Mouse (Mus musculus) mouse trophoblast stem cell (cell line): ENCODE data around the gene Sirpb1b.
"Not testable (repeated sequence)": the region's sequence is repeated elsewhere in the genome, so short reads cannot be mapped to it uniquely, and the experiment has no call there.

Experiments used
- in situ Hi-C, 2 experiments: fragments of 300-500 bp; cut with MseI, MboI; formaldehyde crosslinking; loops; 2 replicates in 1 of 2; 3 replicates in 1 of 2; pipeline ENCODE4 v1.15.1; 2025

Gene Sirpb1b

GRCm38 (mm10) chr3:15574887-15575286, at the start of gene Sirpb1b:
Sirpb1b (minus strand) TSS chr3:15575065.
- in situ Hi-C loops: not testable (repeated sequence)

GRCm38 (mm10) chr3:15590377-15591117, 15.7 kb upstream of the Sirpb1b start:
- in situ Hi-C loops: not testable (repeated sequence)

GRCm38 (mm10) chr3:15586665-15587064, 11.8 kb upstream of the Sirpb1b start:
- in situ Hi-C loops: not testable (repeated sequence)

DNA sequence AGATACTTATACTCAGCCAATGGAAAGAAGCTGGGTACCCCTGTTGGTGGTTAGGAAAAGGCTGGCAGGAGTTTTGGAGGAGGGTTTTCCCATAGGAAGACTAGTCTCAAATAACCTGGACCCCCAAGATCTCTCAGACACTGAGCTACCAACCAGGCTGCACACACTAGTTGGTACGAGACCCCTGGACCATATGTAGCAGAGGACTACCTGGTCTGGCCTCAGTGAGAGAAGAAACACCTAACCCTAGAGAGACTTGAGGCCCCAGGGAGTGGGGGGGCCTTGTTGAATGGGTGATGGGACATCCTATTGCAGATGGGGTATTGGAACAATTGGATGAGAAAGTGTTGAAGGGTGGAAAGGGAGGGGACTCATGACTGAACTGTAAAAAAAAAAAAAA, 8.6 kb upstream of the Sirpb1b start:
- in situ Hi-C loops: no loop called here

DNA sequence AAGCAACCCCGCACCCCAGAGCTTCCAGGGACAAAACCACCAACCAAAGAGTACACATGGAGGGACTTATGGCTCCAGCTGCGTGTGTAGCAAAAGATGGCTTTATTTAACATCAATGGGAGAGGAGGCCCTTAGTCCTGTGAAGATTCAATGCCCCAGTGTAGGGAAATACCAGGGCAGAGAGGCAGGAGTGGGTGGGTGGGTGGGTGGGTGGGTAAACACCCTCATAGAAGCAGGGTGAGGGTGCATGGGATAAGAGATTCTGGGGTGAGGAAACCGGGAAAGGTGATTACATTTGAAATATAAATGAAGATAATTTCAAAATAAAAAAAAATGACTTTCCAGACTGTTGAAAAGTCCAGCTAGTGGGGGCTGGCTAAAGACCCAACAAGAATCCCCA, 8.1 kb upstream of the Sirpb1b start:
- in situ Hi-C loops: not testable (repeated sequence)

GRCm38 (mm10) chr3:15576466-15576865, 1.6 kb upstream of the Sirpb1b start:
- in situ Hi-C loops: not testable (repeated sequence)

DNA sequence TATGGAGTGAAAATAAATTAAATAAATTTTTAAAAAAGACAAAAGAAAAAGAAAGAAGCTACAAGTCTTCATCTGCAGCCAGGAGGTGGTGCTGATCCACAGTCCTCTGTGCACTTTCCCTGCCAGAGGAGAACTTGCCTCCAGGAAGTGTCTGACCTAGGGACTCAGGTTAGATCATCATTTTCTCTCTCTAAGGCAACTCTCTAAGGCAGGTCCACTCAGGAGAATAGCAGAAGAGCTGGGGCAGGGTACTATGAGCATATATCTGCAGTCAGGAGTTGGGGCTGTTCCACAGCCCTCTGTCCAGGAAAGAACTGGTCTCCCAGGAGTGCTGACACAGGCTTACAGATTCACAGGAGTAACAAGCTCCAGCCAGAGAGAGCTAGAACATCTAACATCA, 46.3 kb downstream of the Sirpb1b start:
- in situ Hi-C loops: no loop called here

GRCm38 (mm10) chr3:15513608-15514007, 61.3 kb downstream of the Sirpb1b start:
- in situ Hi-C loops: not testable (repeated sequence)

GRCm38 (mm10) chr3:15507792-15508321, 67.0 kb downstream of the Sirpb1b start:
- in situ Hi-C loops: not testable (repeated sequence)

DNA sequence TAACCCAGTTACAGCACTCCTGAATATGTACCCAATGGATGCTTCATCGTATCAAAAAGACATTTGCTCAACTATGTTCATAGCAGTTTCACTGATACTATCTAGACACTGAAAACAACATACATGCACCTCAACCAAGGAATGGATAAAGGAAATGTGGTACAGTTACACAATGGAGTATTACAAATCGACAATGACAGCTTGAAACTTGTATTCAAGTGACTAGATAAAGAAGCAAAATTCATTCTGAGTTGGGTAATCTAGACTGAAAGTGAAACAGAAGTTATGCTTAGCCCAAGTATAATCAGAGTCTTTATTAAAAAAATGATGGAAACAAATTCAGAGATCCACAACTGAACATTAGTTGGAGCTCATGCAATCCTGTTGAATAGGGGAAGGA, 100.0 kb downstream of the Sirpb1b start:
- in situ Hi-C loops: not testable (repeated sequence)

- in situ Hi-C loops: not testable (repeated sequence)
These were observed 104.7 kb downstream of the Sirpb1b start for GRCm38 (mm10) chr3:15470158-15470557.
